Mouse (Mus musculus) adrenal gland, postnatal 10 days (tissue): ENCODE results near the gene Gm20870. TPM values are rescaled to one million over a fixed set of nuclear protein-coding genes. Genes with fewer than 3 reads are reported as not detected.
"Not testable (repeated sequence)": the region's sequence is repeated elsewhere in the genome, so short reads cannot be mapped to it uniquely, and the experiment has no call there.

ENCODE experiments used
- DNase-seq: peaks from one replicate; pipeline ENCODE4 v3.0.0; 2021; ENCODE audit warnings: mixed read lengths
- long read RNA-seq, 2 experiments: library from polyadenylated mRNA; stranded (forward); transcript quantifications; one replicate each; pipeline ENCODE4 v2.0.0; 2021
- total RNA-seq, 2 experiments: library from RNA; stranded (reverse); gene quantifications; 2 replicates each; pipeline ENCODE4 v1.2.3; 2021

Gene Gm20870
- total RNA-seq: not detected
- long read RNA-seq, experiment 1: 0 reads
- long read RNA-seq, experiment 2: 0 reads

- DNase-seq: not testable (repeated sequence)
These were observed at the start of gene Gm20870 for GRCm38 (mm10) chrY:71691743-71692142. TSS of gene Gm20870 (plus strand) at chrY:71692043.

Other genes with a start within 250 kb of the Gm20870 start
- gene Gm20869, start 222.6 kb upstream of the Gm20870 start, total RNA-seq: not detected